Mouse (Mus musculus): ENCODE data around the gene Nfia. TPM values are rescaled to one million over a fixed set of nuclear protein-coding genes. Genes with fewer than 3 reads are reported as not detected.

Nfia gene
- polyA plus RNA-seq, 2 experiments, result 51.9 to 71.2 TPM

DNA sequence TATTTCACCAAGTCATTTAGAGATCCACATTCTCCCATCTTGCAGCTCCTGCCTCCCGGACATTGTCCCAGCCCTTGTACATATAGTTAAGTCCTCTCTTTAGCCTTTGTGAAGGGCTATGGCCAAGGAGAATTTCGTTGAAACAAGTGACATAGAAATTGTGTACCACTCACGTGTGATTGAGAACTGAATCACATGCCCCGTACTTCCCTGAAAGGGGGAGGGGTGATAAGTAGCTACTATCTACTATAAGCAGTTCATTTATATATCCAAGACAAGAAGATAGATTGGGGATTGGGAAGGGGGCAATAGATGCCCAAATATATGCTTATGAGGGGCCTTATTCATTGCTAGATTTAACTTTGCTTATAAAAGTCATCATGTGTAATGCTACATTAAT lies 5.5 kb upstream of the Nfia start:
- no peaks in the 10 kb centered on the region for H3K27me3 ChIP-seq (ENCODE audit: control insufficient read depth, insufficient read depth, low read length)
- 79% methylated on average over 4 of the region's 4 CpGs for WGBS
- H3K4me3 ChIP-seq (replicated peaks; ENCODE audit: low read length), result no peak overlapping the region
- H3K9me3 ChIP-seq (ENCODE audit: control insufficient read depth, low read length), result no peaks in the 10 kb centered on the region
- no peak overlapping the region for H3K4me2 ChIP-seq (replicated peaks; ENCODE audit: low read depth, low read length, severe bottlenecking)
- H3K4me1 ChIP-seq (ENCODE audit: control insufficient read depth, insufficient read depth, low read length), result peaks cover 3% of the 10 kb centered on the region; the same call in 1 of the 2 replicates
- H3K36me3 ChIP-seq (ENCODE audit: control insufficient read depth, insufficient read depth, low read length), result no peaks in the 10 kb centered on the region
- no peak for DNase-seq (ENCODE audit: low spot score)
- H3K9ac ChIP-seq (ENCODE audit: low read depth, low read length, severe bottlenecking), result no peak overlapping the region
- TF ChIP-seq POLR2A (IDR thresholded peaks at IDR 0.05; ENCODE audit: borderline replicate concordance, extremely low read depth, insufficient read depth, insufficient read length), result no peak
- H3K27ac ChIP-seq (replicated peaks; ENCODE audit: low read depth, low read length), result no peak overlapping the region
- no peak for ATAC-seq (ENCODE audit: low FRiP score, low read depth)

DNA sequence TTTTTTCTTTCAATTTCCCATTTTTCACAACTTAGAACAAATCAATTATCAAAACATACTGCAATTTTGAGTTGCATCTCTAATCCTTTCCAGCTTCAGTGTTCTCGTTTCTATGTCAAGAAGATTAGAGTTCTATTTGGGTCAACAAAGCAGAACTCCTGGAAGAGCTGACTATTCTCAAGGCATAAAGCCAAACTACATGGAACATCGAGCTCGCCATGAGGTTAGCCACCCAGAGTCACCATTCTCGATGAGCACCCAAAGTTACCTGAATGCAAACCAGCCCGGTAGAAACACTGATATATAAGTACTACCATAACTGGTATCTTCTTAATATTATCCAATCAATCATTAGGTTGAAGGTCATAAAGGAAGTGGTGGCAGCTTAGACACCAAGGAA lies 5.0 kb upstream of the Nfia start:
- Histone ChIP-seq H3K4me1 (ENCODE audit: control insufficient read depth, insufficient read depth, low read length) (peaks cover 3% of the 10 kb centered on the region; the same call in 1 of the 2 replicates), H3K9ac (ENCODE audit: low read depth, low read length, severe bottlenecking) (no peak overlapping the region), H3K27me3 (ENCODE audit: control insufficient read depth, insufficient read depth, low read length) (no peaks in the 10 kb centered on the region), H3K36me3 (ENCODE audit: control insufficient read depth, insufficient read depth, low read length) (no peaks in the 10 kb centered on the region), H3K4me3 (replicated peaks; ENCODE audit: low read length) (no peak overlapping the region), H3K9me3 (ENCODE audit: control insufficient read depth, low read length) (no peaks in the 10 kb centered on the region), H3K27ac (replicated peaks; ENCODE audit: low read depth, low read length) (no peak overlapping the region), H3K4me2 (replicated peaks; ENCODE audit: low read depth, low read length, severe bottlenecking) (no peak overlapping the region)
- no peak for TF ChIP-seq POLR2A (IDR thresholded peaks at IDR 0.05; ENCODE audit: borderline replicate concordance, extremely low read depth, insufficient read depth, insufficient read length)
- DNase-seq (ENCODE audit: low spot score) (no peak), ATAC-seq (ENCODE audit: low FRiP score, low read depth) (no peak)
- WGBS, result 91% methylated on average over 5 of the region's 5 CpGs

- Histone ChIP-seq H3K4me1 (ENCODE audit: control insufficient read depth, insufficient read depth, low read length) (peaks cover 13% of the 10 kb centered on the region; the same call in 1 of the 2 replicates), H3K27me3 (ENCODE audit: control insufficient read depth, insufficient read depth, low read length) (no peaks in the 10 kb centered on the region), H3K9me3 (ENCODE audit: control insufficient read depth, low read length) (no peaks in the 10 kb centered on the region), H3K4me3 (replicated peaks; ENCODE audit: low read length) (no peak overlapping the region), H3K9ac (ENCODE audit: low read depth, low read length, severe bottlenecking) (no peak overlapping the region), H3K27ac (replicated peaks; ENCODE audit: low read depth, low read length) (no peak overlapping the region), H3K4me2 (replicated peaks; ENCODE audit: low read depth, low read length, severe bottlenecking) (no peak overlapping the region), H3K36me3 (ENCODE audit: control insufficient read depth, insufficient read depth, low read length) (no peaks in the 10 kb centered on the region)
- TF ChIP-seq POLR2A (IDR thresholded peaks at IDR 0.05; ENCODE audit: borderline replicate concordance, extremely low read depth, insufficient read depth, insufficient read length), result no peak
- no peak for ATAC-seq (ENCODE audit: low FRiP score, low read depth)
- DNase-seq (ENCODE audit: low spot score), result no peak
- no CpG with 5 or more reads among the region's 1 CpGs for WGBS
These were observed 2.7 kb upstream of the Nfia start for GRCm38 (mm10) chr4:97769861-97770260.

DNA sequence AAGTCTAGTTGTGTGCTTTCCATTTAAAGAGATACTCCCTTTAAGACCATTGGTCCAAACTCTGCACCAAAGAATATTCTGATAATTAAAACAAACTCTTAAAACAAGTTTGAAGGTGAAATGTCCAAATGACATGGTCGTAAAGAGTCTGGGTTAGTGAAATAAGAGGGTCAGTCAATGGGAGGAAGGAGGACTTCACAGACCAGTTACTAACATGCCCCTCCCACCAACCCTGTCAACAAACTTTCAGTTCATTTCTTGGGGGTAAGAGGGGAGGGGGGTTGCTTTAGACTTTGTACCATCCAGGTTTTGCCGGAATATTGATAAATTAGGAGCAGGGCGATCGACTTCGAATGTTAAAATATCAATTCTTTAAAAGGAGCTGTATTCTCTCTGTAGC lies 1.1 kb upstream of the Nfia start:
- ATAC-seq (ENCODE audit: low FRiP score, low read depth) (no peak), DNase-seq (ENCODE audit: low spot score) (no peak)
- 11% methylated on average over 5 of the region's 5 CpGs for WGBS
- Histone ChIP-seq H3K27me3 (ENCODE audit: control insufficient read depth, insufficient read depth, low read length) (no peaks in the 10 kb centered on the region), H3K27ac (replicated peaks; ENCODE audit: low read depth, low read length) (peak overlapping the region; percentile 94), H3K9ac (ENCODE audit: low read depth, low read length, severe bottlenecking) (peak overlapping the region; percentile 38), H3K9me3 (ENCODE audit: control insufficient read depth, low read length) (no peaks in the 10 kb centered on the region), H3K4me2 (replicated peaks; ENCODE audit: low read depth, low read length, severe bottlenecking) (peak overlapping the region; percentile 63), H3K4me3 (replicated peaks; ENCODE audit: low read length) (peak overlapping the region; percentile 44), H3K4me1 (ENCODE audit: control insufficient read depth, insufficient read depth, low read length) (peaks cover 22% of the 10 kb centered on the region), H3K36me3 (ENCODE audit: control insufficient read depth, insufficient read depth, low read length) (no peaks in the 10 kb centered on the region)
- TF ChIP-seq POLR2A (IDR thresholded peaks at IDR 0.05; ENCODE audit: borderline replicate concordance, extremely low read depth, insufficient read depth, insufficient read length), result no peak

DNA sequence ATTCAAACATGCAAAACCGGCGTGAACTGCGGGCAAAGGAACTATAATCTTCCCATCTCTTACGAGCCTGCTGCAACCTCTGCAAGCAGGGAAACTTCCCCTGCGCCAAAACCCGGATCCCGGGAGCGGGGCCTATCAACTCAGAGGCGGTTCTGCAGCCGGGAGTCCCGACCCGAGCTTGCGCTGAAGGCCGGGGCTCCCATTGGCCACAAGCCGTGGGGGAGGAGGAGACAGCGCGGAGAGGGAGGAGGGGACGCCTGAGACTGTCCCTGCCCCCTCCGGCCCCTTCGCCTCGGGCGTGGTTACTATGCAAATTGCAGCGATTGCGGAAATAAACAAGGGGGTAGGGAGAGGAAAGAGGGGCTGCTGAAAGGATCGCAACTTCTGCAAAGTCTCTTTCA lies 450 bp upstream of the Nfia start:
- peak overlapping the region; percentile 94 for H3K27ac ChIP-seq (replicated peaks; ENCODE audit: low read depth, low read length)
- H3K4me3 ChIP-seq (replicated peaks; ENCODE audit: low read length), result peak overlapping the region; percentile 44
- under 1% methylated on average over 25 of the region's 25 CpGs for WGBS
- DNase-seq (ENCODE audit: low spot score), result peak; percentile 98
- TF ChIP-seq POLR2A (IDR thresholded peaks at IDR 0.05; ENCODE audit: borderline replicate concordance, extremely low read depth, insufficient read depth, insufficient read length), result peak; percentile 37; the same call in 1 of the 2 replicates
- H3K9ac ChIP-seq (ENCODE audit: low read depth, low read length, severe bottlenecking), result peak overlapping the region; percentile 38
- H3K36me3 ChIP-seq (ENCODE audit: control insufficient read depth, insufficient read depth, low read length), result no peaks in the 10 kb centered on the region
- H3K4me2 ChIP-seq (replicated peaks; ENCODE audit: low read depth, low read length, severe bottlenecking), result peak overlapping the region; percentile 63
- no peaks in the 10 kb centered on the region for H3K9me3 ChIP-seq (ENCODE audit: control insufficient read depth, low read length)
- ATAC-seq (ENCODE audit: low FRiP score, low read depth), result peak; percentile 92
- H3K4me1 ChIP-seq (ENCODE audit: control insufficient read depth, insufficient read depth, low read length), result peaks cover 24% of the 10 kb centered on the region
- no peaks in the 10 kb centered on the region for H3K27me3 ChIP-seq (ENCODE audit: control insufficient read depth, insufficient read depth, low read length)

All from limb, embryonic 14.5 days (tissue).